Mouse (Mus musculus): ENCODE results near the gene Lrp3. TPM values are rescaled to one million over a fixed set of nuclear protein-coding genes. Genes with fewer than 3 reads are reported as not detected.

The Lrp3 gene
- polyA plus RNA-seq, 1 experiment = 0.04 TPM

DNA sequence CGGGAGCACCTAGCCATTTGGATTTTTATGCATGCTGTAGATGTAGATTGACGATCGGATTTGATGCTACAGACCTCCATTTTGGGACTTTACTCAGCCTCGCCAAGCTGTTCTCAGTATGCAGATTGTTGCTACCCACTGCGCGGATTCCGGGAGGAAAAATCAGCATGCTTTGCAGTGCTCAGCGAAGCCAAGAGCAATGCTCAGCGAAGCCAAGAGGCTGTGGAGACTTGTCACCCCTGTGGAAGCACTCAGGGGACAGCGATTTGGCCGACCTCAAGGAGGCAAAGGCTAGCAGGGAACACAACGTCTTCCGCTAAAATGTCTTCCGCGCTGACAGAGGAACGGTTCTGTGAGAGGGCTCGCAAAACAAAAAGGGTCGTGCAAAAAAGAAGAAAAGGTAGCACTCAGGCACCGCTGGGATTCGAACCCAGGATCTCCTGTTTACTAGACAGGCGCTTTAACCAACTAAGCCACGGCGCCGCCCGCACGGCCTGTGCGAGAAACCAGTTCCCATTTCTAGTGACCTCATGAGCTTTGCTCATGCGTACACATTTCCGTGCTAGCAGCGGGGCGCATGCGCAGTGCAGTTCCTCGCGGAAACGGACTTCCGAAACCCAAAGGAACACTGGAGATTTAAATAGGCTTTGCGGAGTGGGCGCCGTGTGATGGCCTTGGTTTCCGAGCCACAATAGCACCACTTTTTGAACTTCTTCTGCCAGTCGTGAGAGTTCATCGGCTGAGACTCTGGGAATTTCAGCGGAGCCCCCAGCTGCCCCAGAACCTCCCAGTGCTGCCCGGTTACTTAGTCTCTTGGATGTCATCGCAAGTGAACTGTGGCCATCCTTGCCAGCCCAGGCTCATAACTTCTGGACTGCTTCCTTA is 19.3 kb upstream of the Lrp3 start:
- no peak for TF ChIP-seq GATA1 (IDR thresholded peaks at IDR 0.05; ENCODE audit: low read length)
- TF ChIP-seq TAL1 (IDR thresholded peaks at IDR 0.05; ENCODE audit: low read length) = no peak
- Histone ChIP-seq H3K27me3 (ENCODE audit: control insufficient read depth) (no peaks in the 10 kb centered on the region), H3K36me3 (ENCODE audit: control insufficient read depth) (no peaks in the 10 kb centered on the region), H3K4me3 (replicated peaks) (peak overlapping the region; percentile 72), H3K4me1 (ENCODE audit: control insufficient read depth) (peaks cover 17% of the 10 kb centered on the region), H3K9me3 (ENCODE audit: control insufficient read depth, low read length) (peaks cover 5% of the 10 kb centered on the region)

DNA sequence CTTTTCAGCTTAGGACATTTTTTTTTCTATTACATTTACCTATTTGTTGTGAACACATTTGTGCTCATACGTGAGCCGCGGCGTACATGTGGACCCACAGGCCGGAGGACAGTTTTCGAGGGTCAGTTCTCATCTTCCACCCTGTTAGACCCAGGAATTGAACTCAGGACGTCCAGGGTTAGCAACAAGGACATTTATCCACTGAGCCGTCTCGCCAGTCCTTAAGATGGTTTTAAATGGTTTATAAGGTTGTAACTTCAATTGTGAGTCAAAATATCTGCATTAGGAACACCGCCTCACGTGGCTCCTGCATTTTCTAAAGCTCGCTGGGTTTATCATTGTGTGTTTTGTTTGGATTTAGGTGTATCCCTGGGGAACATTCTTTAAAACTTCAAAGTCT is 18.6 kb upstream of the Lrp3 start:
- TF ChIP-seq TAL1 (IDR thresholded peaks at IDR 0.05; ENCODE audit: low read length) (no peak), GATA1 (IDR thresholded peaks at IDR 0.05; ENCODE audit: low read length) (no peak)
- H3K27me3 ChIP-seq (ENCODE audit: control insufficient read depth) = no peaks in the 10 kb centered on the region
- peaks cover 17% of the 10 kb centered on the region for H3K4me1 ChIP-seq (ENCODE audit: control insufficient read depth)
- no peaks in the 10 kb centered on the region for H3K36me3 ChIP-seq (ENCODE audit: control insufficient read depth)
- peak overlapping the region; percentile 72 for H3K4me3 ChIP-seq (replicated peaks)
- peaks cover 5% of the 10 kb centered on the region for H3K9me3 ChIP-seq (ENCODE audit: control insufficient read depth, low read length)

DNA sequence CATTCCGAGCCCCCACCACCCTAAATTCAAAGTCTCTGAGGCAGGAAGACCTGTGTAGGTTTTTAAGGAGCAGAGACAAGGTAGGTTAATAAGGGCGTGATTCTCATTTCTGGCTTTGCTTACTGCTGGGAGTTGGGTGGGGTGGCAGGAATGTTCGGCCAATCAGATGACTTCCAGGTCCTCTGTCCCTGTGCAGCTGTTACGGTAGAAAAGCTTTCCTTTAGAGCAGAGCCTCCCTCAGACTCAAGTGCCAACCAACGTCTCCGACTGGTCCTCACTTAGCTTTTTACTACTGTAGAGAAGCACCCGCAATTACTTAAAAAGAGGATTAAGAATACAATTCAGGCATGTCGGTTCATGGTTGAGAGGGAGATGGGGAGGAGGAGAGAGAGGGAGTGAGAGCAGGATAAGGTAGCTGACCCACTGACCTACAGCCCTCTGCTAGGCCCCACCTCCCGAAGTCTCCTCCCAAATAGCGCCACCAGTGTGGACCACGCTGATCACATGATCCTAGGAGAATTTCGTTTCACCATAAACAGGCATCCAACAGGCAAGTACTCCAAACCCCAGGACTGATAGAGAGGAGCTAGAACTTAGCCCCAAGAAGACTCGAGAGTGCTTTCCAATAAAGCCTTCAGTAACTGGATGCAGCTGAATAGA is 17.6 kb upstream of the Lrp3 start:
- H3K4me3 ChIP-seq (replicated peaks) = no peak overlapping the region
- peaks cover 5% of the 10 kb centered on the region for H3K9me3 ChIP-seq (ENCODE audit: control insufficient read depth, low read length)
- TF ChIP-seq GATA1 (IDR thresholded peaks at IDR 0.05; ENCODE audit: low read length) (no peak), TAL1 (IDR thresholded peaks at IDR 0.05; ENCODE audit: low read length) (no peak)
- H3K4me1 ChIP-seq (ENCODE audit: control insufficient read depth) = peaks cover 17% of the 10 kb centered on the region
- no peaks in the 10 kb centered on the region for H3K27me3 ChIP-seq (ENCODE audit: control insufficient read depth)
- no peaks in the 10 kb centered on the region for H3K36me3 ChIP-seq (ENCODE audit: control insufficient read depth)

DNA sequence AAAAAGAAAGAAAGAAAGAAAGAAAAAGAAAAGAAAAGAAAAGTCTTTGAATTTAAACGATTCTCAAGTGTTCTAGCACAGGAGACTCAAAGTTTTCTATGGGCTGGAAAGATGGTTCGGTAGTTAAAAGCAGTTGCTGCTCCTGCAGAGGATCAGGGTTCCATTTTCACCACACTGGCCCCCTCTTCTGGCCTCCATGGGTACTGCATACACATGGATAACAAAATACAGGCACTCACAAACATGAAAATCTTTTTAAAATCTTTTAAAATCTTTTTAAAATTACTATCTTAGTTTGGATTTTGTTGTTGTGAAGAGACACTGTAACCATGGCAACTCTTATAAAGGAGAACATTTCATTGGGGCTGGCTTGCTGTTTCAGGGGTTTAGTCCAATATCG is 15.0 kb upstream of the Lrp3 start:
- no peak overlapping the region for H3K4me3 ChIP-seq (replicated peaks)
- no peaks in the 10 kb centered on the region for H3K27me3 ChIP-seq (ENCODE audit: control insufficient read depth)
- H3K36me3 ChIP-seq (ENCODE audit: control insufficient read depth) = no peaks in the 10 kb centered on the region
- no peak for TF ChIP-seq GATA1 (IDR thresholded peaks at IDR 0.05; ENCODE audit: low read length)
- peaks cover 12% of the 10 kb centered on the region for H3K4me1 ChIP-seq (ENCODE audit: control insufficient read depth)
- peaks cover 5% of the 10 kb centered on the region for H3K9me3 ChIP-seq (ENCODE audit: control insufficient read depth, low read length)

DNA sequence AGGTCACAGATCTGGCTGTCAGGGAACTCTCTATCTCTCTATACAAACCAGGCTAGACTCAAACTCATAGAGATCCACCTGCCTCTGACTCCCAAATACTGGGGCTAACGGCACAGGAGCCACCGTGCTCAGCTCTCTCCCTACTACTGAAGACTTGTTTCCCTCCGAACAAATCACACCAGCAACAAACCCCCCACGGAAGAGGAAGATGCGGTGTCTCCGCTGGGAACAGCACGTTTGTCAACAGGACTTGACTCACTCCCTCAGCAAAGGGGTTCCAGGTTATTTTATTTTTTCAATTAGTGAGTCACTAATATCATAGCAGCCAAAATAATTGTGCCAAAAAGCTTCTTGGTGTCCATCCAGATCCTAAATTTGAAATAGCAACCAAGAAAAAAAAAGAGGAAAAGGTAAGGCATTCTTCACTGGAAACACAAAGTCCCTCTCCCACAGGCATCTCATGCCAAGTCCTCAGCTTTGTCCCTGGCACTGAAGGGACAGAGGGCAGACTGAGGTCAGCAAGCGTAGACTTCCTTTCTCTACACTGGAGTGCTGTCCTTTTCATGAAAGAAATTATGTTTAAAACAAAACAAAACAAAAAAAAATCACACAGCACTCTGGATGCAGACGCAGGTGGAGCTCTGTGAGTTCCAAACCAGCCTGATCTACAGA is 5.5 kb upstream of the Lrp3 start:
- no peaks in the 10 kb centered on the region for H3K9me3 ChIP-seq (ENCODE audit: control insufficient read depth, low read length)
- H3K4me3 ChIP-seq (replicated peaks) = no peak overlapping the region
- H3K27me3 ChIP-seq (ENCODE audit: control insufficient read depth) = peaks cover 7% of the 10 kb centered on the region
- H3K4me1 ChIP-seq (ENCODE audit: control insufficient read depth) = no peaks in the 10 kb centered on the region
- no peaks in the 10 kb centered on the region for H3K36me3 ChIP-seq (ENCODE audit: control insufficient read depth)
- no peak for TF ChIP-seq TAL1 (IDR thresholded peaks at IDR 0.05; ENCODE audit: low read length)
- TF ChIP-seq GATA1 (IDR thresholded peaks at IDR 0.05; ENCODE audit: low read length) = no peak

DNA sequence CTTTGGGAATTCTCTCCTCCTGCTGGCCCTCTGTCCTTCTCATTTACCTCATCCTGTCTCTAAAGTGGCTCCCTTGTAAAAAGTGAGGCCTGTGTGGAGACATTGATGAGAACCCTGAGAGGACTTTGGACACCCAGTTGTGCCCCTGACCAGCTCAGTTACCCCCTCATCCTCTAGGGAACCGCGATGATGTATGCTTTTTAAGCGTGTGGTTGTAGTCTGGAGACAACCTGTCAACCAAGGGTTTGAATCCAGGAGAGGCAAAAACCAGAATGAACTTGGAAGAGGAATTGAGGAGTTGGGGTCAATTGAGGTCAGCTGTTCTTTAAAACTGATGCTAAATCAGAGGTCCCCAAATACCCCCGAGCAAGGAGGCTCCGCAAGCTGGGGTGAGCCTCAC is 433 bp upstream of the Lrp3 start:
- Histone ChIP-seq H3K36me3 (ENCODE audit: control insufficient read depth) (no peaks in the 10 kb centered on the region), H3K9me3 (ENCODE audit: control insufficient read depth, low read length) (no peaks in the 10 kb centered on the region), H3K4me3 (replicated peaks) (no peak overlapping the region), H3K4me1 (ENCODE audit: control insufficient read depth) (no peaks in the 10 kb centered on the region), H3K27me3 (ENCODE audit: control insufficient read depth) (peaks cover 34% of the 10 kb centered on the region)
- TF ChIP-seq GATA1 (IDR thresholded peaks at IDR 0.05; ENCODE audit: low read length) (no peak), TAL1 (IDR thresholded peaks at IDR 0.05; ENCODE audit: low read length) (no peak)

- no peaks in the 10 kb centered on the region for H3K4me1 ChIP-seq (ENCODE audit: control insufficient read depth)
- H3K9me3 ChIP-seq (ENCODE audit: control insufficient read depth, low read length) = no peaks in the 10 kb centered on the region
- peaks cover 34% of the 10 kb centered on the region for H3K27me3 ChIP-seq (ENCODE audit: control insufficient read depth)
- peak overlapping the region; percentile 31 for H3K4me3 ChIP-seq (replicated peaks)
- TF ChIP-seq TAL1 (IDR thresholded peaks at IDR 0.05; ENCODE audit: low read length) (no peak), GATA1 (IDR thresholded peaks at IDR 0.05; ENCODE audit: low read length) (no peak)
- H3K36me3 ChIP-seq (ENCODE audit: control insufficient read depth) = no peaks in the 10 kb centered on the region
Measured at GRCm38 (mm10) chr7:35214442-35215222, 666 bp downstream of the Lrp3 start.

- no peaks in the 10 kb centered on the region for H3K4me1 ChIP-seq (ENCODE audit: control insufficient read depth)
- H3K4me3 ChIP-seq (replicated peaks) = no peak overlapping the region
- H3K36me3 ChIP-seq (ENCODE audit: control insufficient read depth) = no peaks in the 10 kb centered on the region
- TF ChIP-seq TAL1 (IDR thresholded peaks at IDR 0.05; ENCODE audit: low read length) (no peak), GATA1 (IDR thresholded peaks at IDR 0.05; ENCODE audit: low read length) (no peak)
- H3K9me3 ChIP-seq (ENCODE audit: control insufficient read depth, low read length) = no peaks in the 10 kb centered on the region
- H3K27me3 ChIP-seq (ENCODE audit: control insufficient read depth) = peaks cover 34% of the 10 kb centered on the region
Measured at GRCm38 (mm10) chr7:35211791-35212190, 3.5 kb downstream of the Lrp3 start.

Measured in erythroblast, embryonic 14.5 days (primary cell).